Mouse (Mus musculus) pancreas, adult 10 weeks (tissue): ENCODE results near the gene Lrrc17. TPM values are rescaled to one million over a fixed set of nuclear protein-coding genes. Genes with fewer than 3 reads are reported as not detected.

ENCODE experiments used
- polyA plus RNA-seq: library from polyadenylated mRNA; stranded (reverse); fragments of 350-450 nt; fragmentation: Illumina TruSeq; extraction: RNeasy Lipid Tissue Mini Kit (QIAGEN cat#74804); gene quantifications from one replicate; pipeline ENCODE4 v1.2.3, GENCODE M21; 2015; ENCODE audit warnings: low read depth, low replicate concordance; ENCODE audit not compliant: insufficient read depth

The Lrrc17 gene
- polyA plus RNA-seq = 1.6 TPM

GRCm38 (mm10) chr5:21543409-21544201, at the start of gene Lrrc17:
Lrrc17 (plus strand) TSS chr5:21543559.

Other genes starting within 250 kb of the Lrrc17 start
- gene Fgl2, start 170.9 kb upstream of the Lrrc17 start, polyA plus RNA-seq = 9.5 TPM
- gene Ccdc146, start 118.9 kb upstream of the Lrrc17 start, polyA plus RNA-seq = 1.1 TPM
- 1.6 TPM for gene Fam185a, start 118.6 kb upstream of the Lrrc17 start, polyA plus RNA-seq
- gene Fbxl13, start 102.1 kb downstream of the Lrrc17 start, polyA plus RNA-seq = not detected
- 6.8 TPM for gene Armc10, start 102.3 kb downstream of the Lrrc17 start, polyA plus RNA-seq
- 1.5 TPM for gene Napepld, start 157.8 kb downstream of the Lrrc17 start, polyA plus RNA-seq
- 25.9 TPM for gene Pmpcb, start 193.6 kb downstream of the Lrrc17 start, polyA plus RNA-seq
- gene Dnajc2, start 241.7 kb downstream of the Lrrc17 start, polyA plus RNA-seq = 6.2 TPM
- 19.3 TPM for gene Psmc2, start 241.7 kb downstream of the Lrrc17 start, polyA plus RNA-seq